Mouse (Mus musculus) heart, postnatal 0 days (tissue): ENCODE data around the gene Gm42957. TPM values are rescaled to one million over a fixed set of nuclear protein-coding genes. Genes with fewer than 3 reads are reported as not detected.
A peak's percentile ranks its signal among the peaks of the same experiment; 100 is the strongest.

Experiments
- ATAC-seq: fragments of 200-750 bp; cut with Nextera tagmentation; 2 replicates; pipeline ENCODE4 v1.8.0; 2017; ENCODE audit warnings: low read depth, moderate number of reproducible peaks, moderate library complexity; ENCODE audit not compliant: insufficient read depth
- DNase-seq: peaks from one replicate; pipeline ENCODE4 v3.0.0-alpha.2; 2016; ENCODE audit warnings: low spot score
- H3K27ac ChIP-seq: fragments of 300-500 bp; sonication (generic); 2 replicates; pipeline ENCODE4 v1.5.1; 2014; ENCODE audit warnings: low read depth, mild to moderate bottlenecking
- H3K27me3 ChIP-seq: fragments of 300-500 bp; sonication (generic); 2 replicates; pipeline ENCODE4 v1.6.1; 2014; ENCODE audit warnings: low read length, mixed read lengths; ENCODE audit not compliant: control insufficient read depth, insufficient read depth
- H3K36me3 ChIP-seq: fragments of 300-500 bp; sonication (generic); replicated peaks from 2 replicates; pipeline ENCODE4 v1.6.1; 2014; ENCODE audit warnings: low read length, mixed read lengths; ENCODE audit not compliant: control insufficient read depth, insufficient read depth
- H3K4me1 ChIP-seq: fragments of 300-500 bp; sonication (generic); 2 replicates; pipeline ENCODE4 v1.6.1; 2014; ENCODE audit warnings: antibody characterized with exemption; ENCODE audit not compliant: control insufficient read depth, insufficient read depth
- H3K4me2 ChIP-seq: fragments of 300-500 bp; sonication (generic); 2 replicates; pipeline ENCODE4 v1.6.1; 2014; ENCODE audit warnings: low read depth, mild to moderate bottlenecking, low read length, moderate library complexity
- H3K4me3 ChIP-seq: fragments of 300-500 bp; sonication (generic); 2 replicates; pipeline ENCODE4 v1.5.1; 2014; ENCODE audit warnings: low read depth, low read length
- H3K9ac ChIP-seq: fragments of 300-500 bp; sonication (generic); replicated peaks from 2 replicates; pipeline ENCODE4 v1.6.1; 2014; ENCODE audit warnings: low read depth, low read length, mixed read lengths
- H3K9me3 ChIP-seq: fragments of 300-500 bp; sonication (generic); replicated peaks from 2 replicates; pipeline ENCODE4 v1.6.1; 2016; ENCODE audit warnings: low read length; ENCODE audit not compliant: control insufficient read depth
- CTCF ChIP-seq: IDR thresholded peaks from 2 replicates; pipeline ENCODE4 v1.5.1; 2016; ENCODE audit warnings: antibody characterized with exemption, control low read depth, low read depth
- EP300 ChIP-seq: IDR thresholded peaks from 2 replicates; pipeline ENCODE4 v1.6.1; 2016; ENCODE audit warnings: antibody characterized with exemption, low read depth
- WGBS: fragments of 180-500 bp; shearing (Covaris S2); extraction: QIAGEN DNeasy Blood & Tissue Kit; methylation state at CpG from one replicate; pipeline ENCODE4 v1.1.7; 2014; 5-methylcytosine and 5-hydroxymethylcytosine counted together
- polyA plus RNA-seq: library from polyadenylated mRNA; unstranded; fragments of >200 nt; fragmentation: Nextera tagmentation; extraction: Ambion mirVana; gene quantifications from 2 replicates; pipeline ENCODE4 v1.2.1, GENCODE M21; 2015
- total RNA-seq: library from RNA; depleted of rRNA; stranded (reverse); fragments of >200 nt; gene quantifications from 2 replicates; pipeline ENCODE4 v1.2.3, GENCODE M21; 2014; ENCODE audit warnings: low replicate concordance

Gene Gm42957
- total and polyA plus RNA-seq, 2 experiments from 2014 or later, result not detected

DNA sequence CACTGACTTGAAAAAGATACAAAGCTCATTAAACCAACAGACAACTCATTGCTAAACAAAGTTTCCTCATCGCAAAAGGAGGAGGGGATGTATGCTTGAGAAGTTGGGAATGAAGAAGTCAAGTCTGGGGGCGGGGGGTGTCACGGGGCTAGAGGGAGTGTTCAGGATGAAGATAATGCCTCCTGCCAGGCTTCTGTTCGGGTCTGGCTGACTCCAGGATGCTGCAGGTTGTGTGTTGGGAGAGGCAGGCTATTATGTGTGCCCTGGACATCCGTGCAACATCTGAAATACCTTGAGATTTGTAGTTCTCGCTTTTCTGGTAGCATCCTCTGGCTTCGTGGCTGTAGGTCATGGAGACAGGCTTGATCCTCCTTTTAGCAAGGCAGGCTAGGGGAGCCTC, 43.2 kb downstream of the Gm42957 start:
- DNase-seq (no peak), ATAC-seq (no peak)
- 61% methylated on average over 7 of the region's 7 CpGs for WGBS
- Histone ChIP-seq H3K27ac (no peak overlapping the region), H3K4me3 (no peak overlapping the region), H3K9ac (no peak overlapping the region), H3K36me3 (no peaks in the 10 kb centered on the region), H3K27me3 (peaks cover 14% of the 10 kb centered on the region), H3K4me2 (no peak overlapping the region), H3K9me3 (no peaks in the 10 kb centered on the region), H3K4me1 (no peaks in the 10 kb centered on the region)
- no peak for TF ChIP-seq CTCF

- TF ChIP-seq CTCF, result no peak
- no peaks in the 10 kb centered on the region for H3K9me3 ChIP-seq
- no peak overlapping the region for H3K9ac ChIP-seq
- no peak overlapping the region for H3K4me3 ChIP-seq
- ATAC-seq (no peak), DNase-seq (no peak)
- 13% methylated on average over 5 of the region's 5 CpGs for WGBS
- no peak overlapping the region for H3K4me2 ChIP-seq
- peaks cover 19% of the 10 kb centered on the region for H3K27me3 ChIP-seq
- H3K27ac ChIP-seq, result no peak overlapping the region
- H3K4me1 ChIP-seq, result no peaks in the 10 kb centered on the region
- H3K36me3 ChIP-seq, result no peaks in the 10 kb centered on the region
Observed at GRCm38 (mm10) chr3:96679159-96679674, 43.9 kb downstream of the Gm42957 start.

DNA sequence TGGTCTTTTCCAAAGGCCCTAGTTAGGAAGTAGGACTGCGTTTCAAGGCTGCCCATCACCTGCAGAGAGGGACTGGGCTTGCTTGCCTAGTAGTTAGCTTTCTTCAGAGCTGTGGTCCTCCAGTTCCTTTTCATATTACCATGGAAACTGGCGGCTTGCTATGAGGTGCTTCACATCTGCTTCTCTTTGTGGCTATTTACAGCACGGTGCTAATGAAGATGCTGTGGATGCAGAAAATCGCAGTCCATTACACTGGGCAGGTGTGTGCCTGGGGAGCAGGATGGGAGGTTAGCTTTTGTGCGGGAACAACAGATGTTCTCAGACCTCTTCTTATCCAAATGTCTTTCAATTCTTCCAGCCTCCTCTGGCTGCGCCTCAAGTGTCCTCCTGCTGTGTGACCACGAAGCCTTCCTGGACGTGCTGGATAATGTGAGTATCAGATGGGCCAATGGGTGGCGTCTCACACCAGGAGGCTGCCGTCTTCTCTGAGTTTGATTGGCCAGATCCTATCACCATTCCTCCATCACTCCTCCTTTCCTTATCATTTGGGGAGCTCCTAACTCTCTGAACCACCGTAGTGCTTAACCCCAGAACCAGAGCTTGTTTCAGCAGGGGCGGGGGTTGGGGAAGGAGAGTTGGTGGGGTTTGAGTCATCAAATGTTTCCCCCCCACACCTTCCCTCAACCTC, 45.1 kb downstream of the Gm42957 start:
- H3K27me3 ChIP-seq, result peaks cover 29% of the 10 kb centered on the region
- no peak for DNase-seq
- H3K4me2 ChIP-seq, result no peak overlapping the region
- ATAC-seq, result no peak
- no peaks in the 10 kb centered on the region for H3K4me1 ChIP-seq
- TF ChIP-seq EP300 (no peak), CTCF (no peak)
- H3K9me3 ChIP-seq, result no peaks in the 10 kb centered on the region
- no peak overlapping the region for H3K9ac ChIP-seq
- 31% methylated on average over 12 of the region's 12 CpGs for WGBS
- no peaks in the 10 kb centered on the region for H3K36me3 ChIP-seq
- no peak overlapping the region for H3K4me3 ChIP-seq
- H3K27ac ChIP-seq, result no peak overlapping the region

DNA sequence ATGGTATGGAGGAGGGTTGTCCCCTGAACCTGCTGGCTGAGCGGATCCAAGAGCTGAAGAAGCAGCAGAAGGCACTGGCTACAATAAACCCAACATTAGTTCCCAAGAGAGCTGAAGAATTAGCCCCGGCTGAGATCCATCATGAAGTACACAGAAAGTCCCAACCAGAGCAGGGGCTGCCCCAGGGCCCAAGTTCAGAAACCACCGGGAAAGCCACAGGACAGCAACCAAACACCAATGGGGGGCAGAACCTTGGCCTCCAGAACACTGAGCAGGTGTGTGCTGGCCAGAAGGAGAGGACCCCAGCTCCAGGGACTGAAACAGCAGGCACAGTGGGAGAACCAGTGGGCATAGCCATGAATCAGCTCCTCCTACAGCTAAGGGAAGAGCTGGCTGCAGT, 48.2 kb downstream of the Gm42957 start:
- Histone ChIP-seq H3K9ac (no peak overlapping the region), H3K27ac (no peak overlapping the region), H3K4me1 (no peaks in the 10 kb centered on the region), H3K36me3 (no peaks in the 10 kb centered on the region), H3K9me3 (no peaks in the 10 kb centered on the region), H3K27me3 (peaks cover 35% of the 10 kb centered on the region), H3K4me3 (no peak overlapping the region), H3K4me2 (no peak overlapping the region)
- TF ChIP-seq CTCF, result no peak
- no peak for TF ChIP-seq EP300
- 93% methylated on average over 3 of the region's 3 CpGs for WGBS
- no peak for ATAC-seq
- no peak for DNase-seq

GRCm38 (mm10) chr3:96684151-96684821, 49.0 kb downstream of the Gm42957 start:
- no peak for DNase-seq
- ATAC-seq, result no peak

More at GRCm38 (mm10) chr3:96684151-96684821, 49.0 kb downstream of the Gm42957 start:
- H3K27me3 ChIP-seq, result peaks cover 35% of the 10 kb centered on the region
- H3K4me2 ChIP-seq, result peak overlapping the region; percentile 48
- H3K4me1 ChIP-seq, result no peaks in the 10 kb centered on the region
- no peak overlapping the region for H3K27ac ChIP-seq
- TF ChIP-seq EP300 (no peak), CTCF (no peak)
- H3K4me3 ChIP-seq, result peak overlapping the region; percentile 21
- H3K9me3 ChIP-seq, result no peaks in the 10 kb centered on the region
- WGBS, result 40% methylated on average over 17 of the region's 17 CpGs
- H3K9ac ChIP-seq, result no peak overlapping the region
- no peaks in the 10 kb centered on the region for H3K36me3 ChIP-seq
